Mouse (Mus musculus) right cerebral cortex, postnatal 10 days (tissue): Measurements from ENCODE around the gene Slc28a1.

ENCODE experiments used
- DNase-seq, 2 experiments: peaks; one replicate each; pipeline ENCODE4 v3.0.0; 2021; ENCODE audit warnings: low spot score in 2 of 2

The Slc28a1 gene

GRCm38 (mm10) chr7:81114555-81114954 is at the start of gene Slc28a1:
Gene Slc28a1, plus strand, starts transcription at chr7:81114799.
- DNase-seq: no peak

- DNase-seq: no peak
Observed at GRCm38 (mm10) chr7:81066714-81067113, 47.9 kb upstream of the Slc28a1 start.

- no peak for DNase-seq
Observed at GRCm38 (mm10) chr7:81072463-81072862, 42.1 kb upstream of the Slc28a1 start.

GRCm38 (mm10) chr7:81073273-81073672 is 41.3 kb upstream of the Slc28a1 start:
- DNase-seq: no peak

GRCm38 (mm10) chr7:81074546-81074945 is 40.1 kb upstream of the Slc28a1 start:
- DNase-seq: no peak

GRCm38 (mm10) chr7:81075299-81075698 is 39.3 kb upstream of the Slc28a1 start:
- no peak for DNase-seq

GRCm38 (mm10) chr7:81075732-81076131 is 38.9 kb upstream of the Slc28a1 start:
- no peak for DNase-seq

- DNase-seq: no peak
Observed at GRCm38 (mm10) chr7:81077009-81077408, 37.6 kb upstream of the Slc28a1 start.

- no peak for DNase-seq
Observed at GRCm38 (mm10) chr7:81078740-81079139, 35.9 kb upstream of the Slc28a1 start.

- DNase-seq: peak in 1 of 2 experiments; percentile 32
Observed at GRCm38 (mm10) chr7:81093420-81093965, 21.1 kb upstream of the Slc28a1 start.

GRCm38 (mm10) chr7:81094104-81094757 is 20.4 kb upstream of the Slc28a1 start:
- no peak for DNase-seq

- no peak for DNase-seq
Observed at GRCm38 (mm10) chr7:81100341-81100740, 14.3 kb upstream of the Slc28a1 start.

GRCm38 (mm10) chr7:81102854-81103253 is 11.7 kb upstream of the Slc28a1 start:
- no peak for DNase-seq

- no peak for DNase-seq
Observed at GRCm38 (mm10) chr7:81105525-81105924, 9.1 kb upstream of the Slc28a1 start.

- DNase-seq: no peak
Observed at GRCm38 (mm10) chr7:81108226-81108625, 6.4 kb upstream of the Slc28a1 start.

- DNase-seq: peak; percentile 49 to 54
Observed at GRCm38 (mm10) chr7:81109717-81110651, 4.6 kb upstream of the Slc28a1 start.

- DNase-seq: no peak
Observed at GRCm38 (mm10) chr7:81110791-81111190, 3.8 kb upstream of the Slc28a1 start.

GRCm38 (mm10) chr7:81111729-81112128 is 2.9 kb upstream of the Slc28a1 start:
- DNase-seq: no peak

- no peak for DNase-seq
Observed at GRCm38 (mm10) chr7:81112686-81113360, 1.8 kb upstream of the Slc28a1 start.

GRCm38 (mm10) chr7:81121099-81121498 is 6.5 kb downstream of the Slc28a1 start:
- DNase-seq: no peak

- DNase-seq: no peak
Observed at GRCm38 (mm10) chr7:81122808-81123207, 8.2 kb downstream of the Slc28a1 start.

GRCm38 (mm10) chr7:81123553-81123952 is 9.0 kb downstream of the Slc28a1 start:
- DNase-seq: no peak
